Mouse (Mus musculus) forelimb bud, embryonic 11.5 days (tissue): ENCODE data around the gene Hba-a1.
"Not testable (repeated sequence)": the region's sequence is repeated elsewhere in the genome, so short reads cannot be mapped to it uniquely, and the experiment has no call there.

Experiments used
- DNase-seq: peaks from one replicate; pipeline ENCODE4 v3.0.0-alpha.2; 2012; ENCODE audit warnings: low read depth, low spot score

Hba-a1 gene

GRCm38 (mm10) chr11:32262674-32263415, 20.5 kb upstream of the Hba-a1 start:
- no peak for DNase-seq

GRCm38 (mm10) chr11:32265117-32265738, 18.1 kb upstream of the Hba-a1 start:
- DNase-seq = no peak

- DNase-seq = no peak
Observed at GRCm38 (mm10) chr11:32266194-32266593, 17.1 kb upstream of the Hba-a1 start.

- DNase-seq = no peak
Observed at GRCm38 (mm10) chr11:32266776-32267175, 16.5 kb upstream of the Hba-a1 start.

- peak; percentile 93 for DNase-seq
Observed at GRCm38 (mm10) chr11:32267188-32267884, 16.0 kb upstream of the Hba-a1 start, which contains the start of gene Nprl3. Gene Nprl3 (minus strand): TSS chr11:32267707.

GRCm38 (mm10) chr11:32267964-32268363, 15.3 kb upstream of the Hba-a1 start:
- DNase-seq = no peak

- DNase-seq = no peak
Observed at GRCm38 (mm10) chr11:32268952-32269351, 14.4 kb upstream of the Hba-a1 start.

GRCm38 (mm10) chr11:32271178-32271577, 12.1 kb upstream of the Hba-a1 start:
- no peak for DNase-seq

GRCm38 (mm10) chr11:32276347-32276746, 7.0 kb upstream of the Hba-a1 start, which contains the start of gene Hba-x:
Gene Hba-x (plus strand): TSS chr11:32276400.
- no peak for DNase-seq

- DNase-seq = no peak
Observed at GRCm38 (mm10) chr11:32277736-32278457, 5.4 kb upstream of the Hba-a1 start.

GRCm38 (mm10) chr11:32278458-32278957, 4.8 kb upstream of the Hba-a1 start:
- DNase-seq = no peak

- DNase-seq = no peak
Observed at GRCm38 (mm10) chr11:32280646-32281045, 2.7 kb upstream of the Hba-a1 start.

- DNase-seq = no peak
Observed at GRCm38 (mm10) chr11:32281416-32282144, 1.7 kb upstream of the Hba-a1 start.

- not testable (repeated sequence) for DNase-seq
Observed at GRCm38 (mm10) chr11:32284582-32284981, 1.3 kb downstream of the Hba-a1 start.

GRCm38 (mm10) chr11:32285031-32285775, 1.9 kb downstream of the Hba-a1 start:
- no peak for DNase-seq

- DNase-seq = not testable (repeated sequence)
Observed at GRCm38 (mm10) chr11:32285887-32286286, 2.6 kb downstream of the Hba-a1 start.

- DNase-seq = peak; percentile 66
Observed at GRCm38 (mm10) chr11:32286695-32287492, 3.6 kb downstream of the Hba-a1 start, which contains the start of gene Hbq1b. Gene Hbq1b (plus strand): TSS chr11:32286965.

GRCm38 (mm10) chr11:32287493-32287825, 4.1 kb downstream of the Hba-a1 start:
- no peak for DNase-seq

GRCm38 (mm10) chr11:32292819-32293218, 9.5 kb downstream of the Hba-a1 start:
- not testable (repeated sequence) for DNase-seq
